ENCODE assay signal across 25 mouse cellular contexts in the genomic region with DNA sequence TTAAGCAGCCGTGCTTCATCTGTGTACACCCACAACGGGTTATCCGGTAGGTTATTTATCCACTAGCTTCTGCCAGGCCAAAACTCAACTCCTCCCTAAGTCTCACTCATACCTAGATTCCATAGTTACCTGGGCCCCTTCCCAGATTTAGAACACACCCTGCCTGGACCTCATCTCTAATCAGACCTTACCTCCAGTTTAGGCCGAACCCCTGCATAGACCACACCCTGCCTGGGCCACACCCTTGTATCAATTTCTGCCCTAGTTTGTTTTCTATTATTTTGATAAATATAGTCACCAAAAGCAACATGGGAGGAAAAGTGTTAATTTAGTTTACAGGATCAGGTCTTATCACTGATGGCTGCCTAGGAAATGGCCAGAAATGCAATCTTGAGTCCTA. TPM values are rescaled to one million over a fixed set of nuclear protein-coding genes. Genes with fewer than 3 reads are reported as not detected.
DNase-seq lines count a peak whose midpoint lies in the region; ATAC-seq lines count a peak whose summit lies in the region.
"Had no signal": no experiment of that assay in that cellular context is flagged by ENCODE, and none has a peak within 500 bp of the region (broad histone marks: within the 10 kb centered on the region; RNA-seq: fewer than 3 reads in every experiment).

No protein-coding gene starts in this region.

- no peaks in the 10 kb centered on the region; the same call in 1 of the 2 replicates for H3K9me3 ChIP-seq in liver, embryonic 11.5 days (ENCODE audit: control insufficient read depth, low read length)
- H3K9me3 ChIP-seq in liver, embryonic 13.5 days (replicated peaks) = no peaks in the 10 kb centered on the region
- H3K9me3 ChIP-seq in liver, embryonic 16.5 days (replicated peaks; ENCODE audit: control insufficient read depth, low read length) = no peaks in the 10 kb centered on the region
- H3K9me3 ChIP-seq: forebrain, embryonic 10.5 days; forebrain, embryonic 13.5 days; heart, embryonic 12.5 days; heart, embryonic 15.5 days had no signal

- H3K27me3 ChIP-seq in liver, embryonic 11.5 days (replicated peaks; ENCODE audit: control insufficient read depth, insufficient read depth, low read length) = no peaks in the 10 kb centered on the region
- H3K27me3 ChIP-seq in liver, embryonic 13.5 days = no peaks in the 10 kb centered on the region
- no peaks in the 10 kb centered on the region for H3K27me3 ChIP-seq in liver, embryonic 16.5 days (ENCODE audit: control insufficient read depth, insufficient read depth, low read depth, low read length)
- H3K27me3 ChIP-seq: forebrain, embryonic 13.5 days; heart, embryonic 12.5 days; heart, embryonic 15.5 days had no signal

- H3K4me1 ChIP-seq in liver, embryonic 11.5 days (replicated peaks; ENCODE audit: control insufficient read depth, insufficient read depth, low read length) = peaks cover 15% of the 10 kb centered on the region
- peaks cover 34% of the 10 kb centered on the region for H3K4me1 ChIP-seq in liver, embryonic 13.5 days (replicated peaks)
- peaks cover 14% of the 10 kb centered on the region for H3K4me1 ChIP-seq in liver, embryonic 16.5 days (ENCODE audit: control insufficient read depth, low read depth, low read length)
- H3K4me1 ChIP-seq: forebrain, embryonic 10.5 days; forebrain, embryonic 13.5 days; heart, embryonic 15.5 days had no signal

- H3K36me3 ChIP-seq in liver, embryonic 11.5 days (ENCODE audit: control insufficient read depth, insufficient read depth, low read length) = no peaks in the 10 kb centered on the region
- H3K36me3 ChIP-seq in liver, embryonic 13.5 days = no peaks in the 10 kb centered on the region
- H3K36me3 ChIP-seq in liver, embryonic 16.5 days (ENCODE audit: control insufficient read depth, insufficient read depth) = no peaks in the 10 kb centered on the region
- H3K36me3 ChIP-seq: forebrain, embryonic 10.5 days; heart, embryonic 12.5 days had no signal

- no peak overlapping the region for H3K4me3 ChIP-seq in liver, embryonic 11.5 days (ENCODE audit: low read depth, low read length)
- no peak overlapping the region for H3K4me3 ChIP-seq in liver, embryonic 13.5 days (replicated peaks)
- H3K4me3 ChIP-seq in liver, embryonic 16.5 days (ENCODE audit: low read depth, low read length) = no peak overlapping the region
- H3K4me3 ChIP-seq: forebrain, embryonic 10.5 days; forebrain, embryonic 13.5 days; heart, embryonic 12.5 days; heart, embryonic 15.5 days had no signal

- WGBS in liver, embryonic 11.5 days = 65% methylated on average over 4 of the region's 4 CpGs
- 51% methylated on average over 4 of the region's 4 CpGs for WGBS in liver, embryonic 13.5 days (ENCODE audit: insufficient replicate concordance)
- 46% methylated on average over 4 of the region's 4 CpGs for whole genome bisulfite sequencing in liver, embryonic 16.5 days (ENCODE audit: insufficient replicate concordance)

- DNase-seq in liver, embryonic 11.5 days (ENCODE audit: low spot score) = no peak
- DNase-seq in liver = no peak
- no peak for DNase-seq in liver, embryonic 13.5 days
- DNase-seq in kidney, postnatal 14 days = no peak
- DNase-seq in heart, postnatal 4 days = no peak
- DNase-seq in frontal cortex, postnatal 10 days (ENCODE audit: low spot score in 2 of 2) = no peak
- DNase-seq in frontal cortex, postnatal 14 days (ENCODE audit: low spot score in 2 of 2) = no peak
- DNase-seq: adrenal gland, adult 2 months; adrenal gland, postnatal 14 days; cerebellum, adult 11-12 months; cerebellum, adult 8-10 months; cerebellum, postnatal 10 days; cerebellum, postnatal 36 days; gastrocnemius, postnatal 25 days; heart, adult 18-20 months; heart, postnatal 10 days; heart, postnatal 36 days had no signal

- no peak overlapping the region for H3K27ac ChIP-seq in liver, embryonic 11.5 days (ENCODE audit: low read depth, low read length)
- H3K27ac ChIP-seq in liver, embryonic 13.5 days = peak overlapping the region; percentile 31; the same call in 1 of the 2 replicates
- H3K27ac ChIP-seq in liver, embryonic 16.5 days (ENCODE audit: low read length) = no peak overlapping the region
- H3K27ac ChIP-seq: forebrain, embryonic 10.5 days; forebrain, embryonic 13.5 days; heart, embryonic 15.5 days; hindbrain, embryonic 14.5 days; hindbrain, postnatal 0 days had no signal

- peak; percentile 76 for ATAC-seq in liver, embryonic 11.5 days (replicated peaks; ENCODE audit: low FRiP score)
- ATAC-seq in liver, embryonic 13.5 days (ENCODE audit: low read depth) = peak; percentile 74
- ATAC-seq in liver, embryonic 16.5 days (ENCODE audit: low read depth) = peak; percentile 62; the same call in 1 of the 2 replicates
- ATAC-seq: forebrain, embryonic 13.5 days; forebrain, embryonic 16.5 days; hindbrain, postnatal 0 days had no signal

- H3K4me2 ChIP-seq in liver, embryonic 11.5 days = peak overlapping the region; percentile 0; the same call in 1 of the 2 replicates
- H3K4me2 ChIP-seq in liver, embryonic 13.5 days = peak overlapping the region; percentile 5
- peak overlapping the region; percentile 12; the same call in 1 of the 2 replicates for H3K4me2 ChIP-seq in liver, embryonic 16.5 days (ENCODE audit: low read depth, low read length)
- H3K4me2 ChIP-seq: forebrain, embryonic 13.5 days; heart, embryonic 12.5 days; heart, embryonic 15.5 days; hindbrain, embryonic 14.5 days had no signal

- no peak overlapping the region for H3K9ac ChIP-seq in liver, embryonic 11.5 days (ENCODE audit: low read depth, low read length)
- H3K9ac ChIP-seq in liver, embryonic 13.5 days = no peak overlapping the region
- H3K9ac ChIP-seq in liver, embryonic 16.5 days (ENCODE audit: low read depth, low read length) = no peak overlapping the region
- H3K9ac ChIP-seq: forebrain, embryonic 13.5 days; heart, embryonic 12.5 days; heart, embryonic 15.5 days; hindbrain, embryonic 14.5 days had no signal

RNA-seq across cellular contexts. Expression of a gene that starts 28.1 kb away (rescaled TPM):
- polyA plus RNA-seq in liver, embryonic 11.5 days (2014; fragmentation: Nextera tagmentation; extraction: Ambion mirVana) = 0.16 TPM in 1 of 2 replicates, not detected in the other
- polyA plus RNA-seq in liver, embryonic 13.5 days (2015; fragmentation: Nextera tagmentation; extraction: Ambion mirVana) = 0.24 and 0.34 TPM in 2 replicates
- 0.57 and 0.65 TPM in 2 replicates for polyA plus RNA-seq in liver, embryonic 16.5 days (2015; fragmentation: Nextera tagmentation; extraction: Ambion mirVana)
- total RNA-seq in heart, postnatal 4 days (2021) = 100 to 1,000 TPM; 145 to 172 TPM
- polyA plus RNA-seq: adrenal gland, adult 2 months; forebrain, embryonic 10.5 days; forebrain, embryonic 13.5 days had no signal
